Mouse (Mus musculus): ENCODE results near the gene Nol10. TPM values are rescaled to one million over a fixed set of nuclear protein-coding genes. Genes with fewer than 3 reads are reported as not detected.

Gene Nol10
- polyA plus RNA-seq, 1 experiment from 2014 or later, result 33.6 TPM

- Histone ChIP-seq H3K9ac (ENCODE audit: low read length) (no peak overlapping the region), H3K4me1 (ENCODE audit: control insufficient read depth, insufficient read depth, low read length) (no peaks in the 10 kb centered on the region), H3K27me3 (ENCODE audit: control insufficient read depth, insufficient read depth, low read length) (no peaks in the 10 kb centered on the region), H3K4me2 (ENCODE audit: low read depth) (no peak overlapping the region), H3K36me3 (ENCODE audit: control insufficient read depth, insufficient read depth, low read length) (no peaks in the 10 kb centered on the region), H3K27ac (ENCODE audit: low read depth, low read length) (no peak overlapping the region), H3K9me3 (ENCODE audit: control insufficient read depth, low read length) (no peaks in the 10 kb centered on the region), H3K4me3 (ENCODE audit: low read depth, low read length) (no peak overlapping the region)
- no peak for ATAC-seq (ENCODE audit: insufficient read depth, low FRiP score, low TSS enrichment)
- DNase-seq (ENCODE audit: low spot score), result no peak
Measured at GRCm38 (mm10) chr12:17390036-17390435, 41.8 kb downstream of the Nol10 start.

GRCm38 (mm10) chr12:17390510-17390909, 42.3 kb downstream of the Nol10 start:
- Histone ChIP-seq H3K27me3 (ENCODE audit: control insufficient read depth, insufficient read depth, low read length) (no peaks in the 10 kb centered on the region), H3K4me2 (ENCODE audit: low read depth) (no peak overlapping the region), H3K36me3 (ENCODE audit: control insufficient read depth, insufficient read depth, low read length) (no peaks in the 10 kb centered on the region), H3K9me3 (ENCODE audit: control insufficient read depth, low read length) (no peaks in the 10 kb centered on the region), H3K27ac (ENCODE audit: low read depth, low read length) (no peak overlapping the region), H3K4me3 (ENCODE audit: low read depth, low read length) (no peak overlapping the region), H3K4me1 (ENCODE audit: control insufficient read depth, insufficient read depth, low read length) (no peaks in the 10 kb centered on the region), H3K9ac (ENCODE audit: low read length) (no peak overlapping the region)
- ATAC-seq (ENCODE audit: insufficient read depth, low FRiP score, low TSS enrichment) (no peak), DNase-seq (ENCODE audit: low spot score) (no peak)
- WGBS, result 90% methylated on average over 4 of the region's 4 CpGs

GRCm38 (mm10) chr12:17393148-17393547, 44.9 kb downstream of the Nol10 start:
- H3K4me3 ChIP-seq (ENCODE audit: low read depth, low read length), result no peak overlapping the region
- no peaks in the 10 kb centered on the region for H3K27me3 ChIP-seq (ENCODE audit: control insufficient read depth, insufficient read depth, low read length)
- no peak overlapping the region for H3K27ac ChIP-seq (ENCODE audit: low read depth, low read length)
- no peak overlapping the region for H3K9ac ChIP-seq (ENCODE audit: low read length)
- H3K4me2 ChIP-seq (ENCODE audit: low read depth), result no peak overlapping the region
- no peaks in the 10 kb centered on the region for H3K9me3 ChIP-seq (ENCODE audit: control insufficient read depth, low read length)
- no peak for DNase-seq (ENCODE audit: low spot score)
- H3K36me3 ChIP-seq (ENCODE audit: control insufficient read depth, insufficient read depth, low read length), result no peaks in the 10 kb centered on the region
- no peaks in the 10 kb centered on the region for H3K4me1 ChIP-seq (ENCODE audit: control insufficient read depth, insufficient read depth, low read length)
- no peak for ATAC-seq (ENCODE audit: insufficient read depth, low FRiP score, low TSS enrichment)
- 73% methylated on average over 13 of the region's 13 CpGs for WGBS

DNA sequence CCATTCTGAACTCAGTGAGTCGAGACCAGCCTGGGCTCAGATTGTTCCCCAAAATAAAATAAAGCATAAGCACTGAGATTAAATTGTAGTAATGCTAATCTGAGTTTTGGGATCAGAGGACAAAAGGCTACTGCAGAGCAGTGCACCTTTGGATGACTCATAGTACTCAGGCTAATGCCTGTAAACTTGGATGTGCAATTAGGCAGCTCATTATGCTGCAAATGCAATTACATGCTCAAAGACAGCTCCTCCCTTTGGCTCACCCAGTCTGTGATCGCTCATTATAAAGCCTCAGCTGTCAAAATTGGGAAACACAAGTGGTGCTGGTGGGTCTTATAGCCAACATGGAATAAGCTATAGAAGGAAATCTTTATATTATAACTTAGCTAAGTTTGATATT, 48.9 kb downstream of the Nol10 start:
- 91% methylated on average over 2 of the region's 2 CpGs for WGBS
- Histone ChIP-seq H3K9ac (ENCODE audit: low read length) (no peak overlapping the region), H3K36me3 (ENCODE audit: control insufficient read depth, insufficient read depth, low read length) (no peaks in the 10 kb centered on the region), H3K4me3 (ENCODE audit: low read depth, low read length) (no peak overlapping the region), H3K4me1 (ENCODE audit: control insufficient read depth, insufficient read depth, low read length) (no peaks in the 10 kb centered on the region), H3K27me3 (ENCODE audit: control insufficient read depth, insufficient read depth, low read length) (no peaks in the 10 kb centered on the region), H3K27ac (ENCODE audit: low read depth, low read length) (no peak overlapping the region), H3K4me2 (ENCODE audit: low read depth) (no peak overlapping the region), H3K9me3 (ENCODE audit: control insufficient read depth, low read length) (no peaks in the 10 kb centered on the region)
- no peak for ATAC-seq (ENCODE audit: insufficient read depth, low FRiP score, low TSS enrichment)
- DNase-seq (ENCODE audit: low spot score), result no peak

- no peak overlapping the region for H3K4me3 ChIP-seq (ENCODE audit: low read depth, low read length)
- no peaks in the 10 kb centered on the region for H3K9me3 ChIP-seq (ENCODE audit: control insufficient read depth, low read length)
- H3K27ac ChIP-seq (ENCODE audit: low read depth, low read length), result no peak overlapping the region
- no peaks in the 10 kb centered on the region for H3K27me3 ChIP-seq (ENCODE audit: control insufficient read depth, insufficient read depth, low read length)
- no peak for ATAC-seq (ENCODE audit: insufficient read depth, low FRiP score, low TSS enrichment)
- WGBS, result 78% methylated on average over 1 of the region's 1 CpGs
- H3K9ac ChIP-seq (ENCODE audit: low read length), result no peak overlapping the region
- DNase-seq (ENCODE audit: low spot score), result no peak
- peaks cover 2% of the 10 kb centered on the region; the same call in 1 of the 2 replicates for H3K36me3 ChIP-seq (ENCODE audit: control insufficient read depth, insufficient read depth, low read length)
- H3K4me1 ChIP-seq (ENCODE audit: control insufficient read depth, insufficient read depth, low read length), result no peaks in the 10 kb centered on the region
- no peak overlapping the region for H3K4me2 ChIP-seq (ENCODE audit: low read depth)
Measured at GRCm38 (mm10) chr12:17401419-17401818, 53.2 kb downstream of the Nol10 start.

DNA sequence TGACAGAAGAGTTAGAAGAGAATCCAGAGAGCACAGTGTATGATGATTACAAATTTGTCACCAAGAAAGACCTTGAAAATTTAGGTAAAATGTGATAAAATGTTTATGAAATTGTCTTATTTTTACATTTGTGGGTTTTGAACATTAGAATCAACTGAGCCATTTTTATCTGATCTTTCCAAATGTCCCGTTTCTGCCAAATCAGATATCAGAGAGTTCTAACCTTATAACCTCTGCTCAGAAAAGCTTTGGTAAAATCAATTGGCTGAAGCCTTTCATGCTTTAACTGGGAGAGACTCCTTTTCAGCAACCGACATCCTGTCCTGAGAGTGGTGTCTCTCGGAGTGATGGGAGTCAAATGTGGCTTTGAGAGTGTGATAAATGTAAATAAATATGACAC, 53.9 kb downstream of the Nol10 start:
- no peak overlapping the region for H3K4me2 ChIP-seq (ENCODE audit: low read depth)
- 90% methylated on average over 3 of the region's 3 CpGs for WGBS
- H3K9me3 ChIP-seq (ENCODE audit: control insufficient read depth, low read length), result no peaks in the 10 kb centered on the region
- H3K36me3 ChIP-seq (ENCODE audit: control insufficient read depth, insufficient read depth, low read length), result peaks cover 2% of the 10 kb centered on the region; the same call in 1 of the 2 replicates
- DNase-seq (ENCODE audit: low spot score) (no peak), ATAC-seq (ENCODE audit: insufficient read depth, low FRiP score, low TSS enrichment) (no peak)
- no peak overlapping the region for H3K9ac ChIP-seq (ENCODE audit: low read length)
- H3K27ac ChIP-seq (ENCODE audit: low read depth, low read length), result no peak overlapping the region
- no peaks in the 10 kb centered on the region for H3K27me3 ChIP-seq (ENCODE audit: control insufficient read depth, insufficient read depth, low read length)
- H3K4me1 ChIP-seq (ENCODE audit: control insufficient read depth, insufficient read depth, low read length), result no peaks in the 10 kb centered on the region
- H3K4me3 ChIP-seq (ENCODE audit: low read depth, low read length), result no peak overlapping the region

DNA sequence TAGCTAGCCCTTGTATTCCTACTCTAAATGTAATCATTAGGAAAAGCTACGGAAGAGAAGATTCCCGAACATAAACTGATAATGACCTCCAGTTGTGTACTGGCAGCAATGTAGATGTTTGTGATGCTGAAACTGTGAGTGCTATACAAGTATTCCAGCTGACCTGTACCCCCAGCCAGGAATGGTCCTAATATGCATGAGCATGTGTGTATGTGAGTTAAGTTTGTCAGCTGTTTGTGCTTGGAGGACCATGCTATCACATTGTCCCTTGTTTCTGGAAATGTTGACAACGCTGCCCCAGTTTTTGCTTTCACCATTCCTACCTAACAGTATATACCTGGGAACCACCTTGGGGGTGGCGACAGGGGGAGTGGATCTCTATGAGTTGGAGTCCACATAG, 55.7 kb downstream of the Nol10 start:
- H3K36me3 ChIP-seq (ENCODE audit: control insufficient read depth, insufficient read depth, low read length), result peaks cover 4% of the 10 kb centered on the region
- no peak for DNase-seq (ENCODE audit: low spot score)
- H3K27ac ChIP-seq (ENCODE audit: low read depth, low read length), result no peak overlapping the region
- H3K4me1 ChIP-seq (ENCODE audit: control insufficient read depth, insufficient read depth, low read length), result no peaks in the 10 kb centered on the region
- no peaks in the 10 kb centered on the region for H3K27me3 ChIP-seq (ENCODE audit: control insufficient read depth, insufficient read depth, low read length)
- no peak overlapping the region for H3K9ac ChIP-seq (ENCODE audit: low read length)
- no peak overlapping the region for H3K4me2 ChIP-seq (ENCODE audit: low read depth)
- H3K9me3 ChIP-seq (ENCODE audit: control insufficient read depth, low read length), result no peaks in the 10 kb centered on the region
- 94% methylated on average over 4 of the region's 4 CpGs for WGBS
- no peak for ATAC-seq (ENCODE audit: insufficient read depth, low FRiP score, low TSS enrichment)
- H3K4me3 ChIP-seq (ENCODE audit: low read depth, low read length), result no peak overlapping the region

DNA sequence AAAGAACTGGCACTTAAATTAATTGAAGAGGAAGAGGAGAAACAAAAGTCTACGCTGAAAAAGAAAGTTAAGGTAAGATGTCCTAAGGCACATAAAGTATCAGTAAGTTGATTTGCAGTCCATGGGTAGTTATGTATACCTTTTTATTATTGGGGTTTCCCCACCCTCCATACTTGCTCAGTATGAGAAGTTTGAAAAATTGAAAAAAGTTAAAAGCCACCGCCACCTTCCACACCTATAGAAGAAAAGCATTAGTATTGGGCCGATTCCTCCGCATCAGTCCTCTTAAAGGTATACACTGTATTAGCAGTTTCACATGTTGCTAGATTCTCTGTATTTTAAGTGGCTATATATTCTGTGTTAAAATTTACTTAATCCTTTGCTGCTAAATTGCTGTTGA, 58.6 kb downstream of the Nol10 start:
- peaks cover 4% of the 10 kb centered on the region for H3K36me3 ChIP-seq (ENCODE audit: control insufficient read depth, insufficient read depth, low read length)
- no peak for ATAC-seq (ENCODE audit: insufficient read depth, low FRiP score, low TSS enrichment)
- no peak for DNase-seq (ENCODE audit: low spot score)

DNA sequence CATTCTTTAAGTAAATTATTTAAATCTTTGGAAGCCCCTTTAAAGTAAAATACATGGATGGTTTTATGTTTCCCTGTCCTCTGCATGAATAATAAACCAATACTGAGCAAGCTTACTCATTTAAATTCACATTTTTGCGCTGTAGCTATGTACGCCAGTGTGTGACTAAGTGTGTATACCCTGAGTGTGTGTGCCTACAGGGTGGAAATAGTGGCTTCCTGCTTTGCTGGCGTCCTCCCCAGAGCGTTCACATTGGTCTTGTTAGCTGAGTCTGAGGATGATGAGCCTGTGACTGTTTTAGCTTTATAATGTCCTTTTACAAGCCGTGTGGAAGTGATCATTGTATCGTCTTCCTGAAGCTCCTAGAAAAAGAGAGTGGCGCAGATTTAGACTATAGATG, 60.1 kb downstream of the Nol10 start:
- H3K27me3 ChIP-seq (ENCODE audit: control insufficient read depth, insufficient read depth, low read length), result no peaks in the 10 kb centered on the region
- 96% methylated on average over 7 of the region's 7 CpGs for WGBS
- no peak overlapping the region for H3K4me2 ChIP-seq (ENCODE audit: low read depth)
- H3K9ac ChIP-seq (ENCODE audit: low read length), result no peak overlapping the region
- H3K27ac ChIP-seq (ENCODE audit: low read depth, low read length), result no peak overlapping the region
- ATAC-seq (ENCODE audit: insufficient read depth, low FRiP score, low TSS enrichment), result no peak
- peaks cover 4% of the 10 kb centered on the region for H3K36me3 ChIP-seq (ENCODE audit: control insufficient read depth, insufficient read depth, low read length)
- DNase-seq (ENCODE audit: low spot score), result no peak
- no peak overlapping the region for H3K4me3 ChIP-seq (ENCODE audit: low read depth, low read length)
- H3K4me1 ChIP-seq (ENCODE audit: control insufficient read depth, insufficient read depth, low read length), result no peaks in the 10 kb centered on the region
- no peaks in the 10 kb centered on the region for H3K9me3 ChIP-seq (ENCODE audit: control insufficient read depth, low read length)

More for the DNA sequence above, 58.6 kb downstream of the Nol10 start:
- Histone ChIP-seq H3K4me1 (ENCODE audit: control insufficient read depth, insufficient read depth, low read length) (no peaks in the 10 kb centered on the region), H3K4me2 (ENCODE audit: low read depth) (no peak overlapping the region), H3K9me3 (ENCODE audit: control insufficient read depth, low read length) (no peaks in the 10 kb centered on the region), H3K9ac (ENCODE audit: low read length) (no peak overlapping the region), H3K27me3 (ENCODE audit: control insufficient read depth, insufficient read depth, low read length) (no peaks in the 10 kb centered on the region), H3K4me3 (ENCODE audit: low read depth, low read length) (no peak overlapping the region), H3K27ac (ENCODE audit: low read depth, low read length) (no peak overlapping the region)
- WGBS, result 97% methylated on average over 4 of the region's 4 CpGs

Measured in neural tube, embryonic 11.5 days (tissue).